Mouse (Mus musculus): ENCODE data around the gene Ncoa4. TPM values are rescaled to one million over a fixed set of nuclear protein-coding genes. Genes with fewer than 3 reads are reported as not detected.

Gene Ncoa4
- total RNA-seq, 1 experiment: 89.6 TPM

DNA sequence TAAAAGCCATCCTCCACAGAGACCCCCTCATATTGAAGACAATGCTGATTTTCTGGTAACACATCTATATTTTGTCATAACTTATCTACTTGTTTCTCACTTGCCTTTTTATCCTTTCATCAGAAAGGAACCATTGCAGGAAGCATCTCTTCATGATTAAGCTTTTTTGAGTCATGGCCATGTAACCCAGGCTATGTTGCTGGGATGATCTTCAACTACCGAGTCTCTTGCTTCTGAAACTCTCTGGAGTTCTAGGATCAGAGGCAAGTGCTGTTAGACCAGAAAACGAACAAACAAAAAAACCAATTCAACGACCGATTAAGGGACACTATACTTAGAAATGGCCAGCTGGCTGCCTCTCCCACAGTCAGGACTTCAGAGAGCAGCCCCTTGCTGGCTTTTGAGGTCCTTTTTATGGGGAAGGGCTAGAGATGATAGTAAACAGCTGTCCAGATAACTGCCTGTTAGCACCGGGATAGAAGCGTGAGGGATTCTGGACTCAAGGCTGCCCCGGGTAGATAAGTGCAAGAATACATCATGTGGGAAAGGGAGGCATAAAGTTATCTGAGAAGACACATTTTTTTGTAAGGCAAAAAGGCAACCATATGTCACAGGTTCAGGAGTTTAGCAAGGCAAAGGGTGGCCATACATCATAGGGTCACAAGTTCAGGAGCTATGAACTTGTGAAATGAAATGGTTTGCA is 13.7 kb upstream of the Ncoa4 start:
- Histone ChIP-seq H3K4me1 (ENCODE audit: control insufficient read depth in 2 of 2, insufficient read depth in 2 of 2, low read length in 2 of 2, poor library complexity in 1 of 2) (no peaks in the 10 kb centered on the region), H3K4me3 (ENCODE audit: insufficient read depth in 1 of 2, low read depth in 1 of 2, low read length in 2 of 2, poor library complexity in 1 of 2, severe bottlenecking in 1 of 2) (no peak overlapping the region), H3K9me3 (ENCODE audit: control insufficient read depth, insufficient read depth, low read depth, low read length) (no peaks in the 10 kb centered on the region), H3K27ac (ENCODE audit: insufficient read depth, low read depth, low read length, poor library complexity, severe bottlenecking) (no peak overlapping the region), H3K9ac (ENCODE audit: insufficient read depth, low read depth, low read length, poor library complexity, severe bottlenecking) (no peak overlapping the region), H3K36me3 (ENCODE audit: control insufficient read depth, insufficient read depth, low read length, poor library complexity, severe bottlenecking) (no peaks in the 10 kb centered on the region)
- no peak for DNase-seq (ENCODE audit: low read depth, low spot score)
- TF ChIP-seq HCFC1 (IDR thresholded peaks at IDR 0.05; ENCODE audit: borderline replicate concordance, insufficient read depth, low read length) (no peak), ZC3H11A (IDR thresholded peaks at IDR 0.05; ENCODE audit: borderline replicate concordance, low read depth, low read length) (no peak), MAFK (IDR thresholded peaks at IDR 0.05; ENCODE audit: insufficient read depth, low read depth, low read length) (no peak), CHD2 (IDR thresholded peaks at IDR 0.05; ENCODE audit: low read depth, low read length) (no peak), ZNF384 (IDR thresholded peaks at IDR 0.05; ENCODE audit: low read depth, low read length) (no peak)
- in situ Hi-C loops (cut with MboI; ENCODE audit: low sequenced_read_pairs in 2 of 2, unreplicated experiment in 2 of 2): no loop called here

- Histone ChIP-seq H3K4me3 (ENCODE audit: insufficient read depth in 1 of 2, low read depth in 1 of 2, low read length in 2 of 2, poor library complexity in 1 of 2, severe bottlenecking in 1 of 2) (no peak overlapping the region), H3K4me1 (ENCODE audit: control insufficient read depth in 2 of 2, insufficient read depth in 2 of 2, low read length in 2 of 2, poor library complexity in 1 of 2) (no peaks in the 10 kb centered on the region), H3K9ac (ENCODE audit: insufficient read depth, low read depth, low read length, poor library complexity, severe bottlenecking) (no peak overlapping the region), H3K36me3 (ENCODE audit: control insufficient read depth, insufficient read depth, low read length, poor library complexity, severe bottlenecking) (no peaks in the 10 kb centered on the region), H3K27ac (ENCODE audit: insufficient read depth, low read depth, low read length, poor library complexity, severe bottlenecking) (no peak overlapping the region), H3K9me3 (ENCODE audit: control insufficient read depth, insufficient read depth, low read depth, low read length) (no peaks in the 10 kb centered on the region)
- no peak for DNase-seq (ENCODE audit: low read depth, low spot score)
- TF ChIP-seq MAFK (IDR thresholded peaks at IDR 0.05; ENCODE audit: insufficient read depth, low read depth, low read length) (no peak), HCFC1 (IDR thresholded peaks at IDR 0.05; ENCODE audit: borderline replicate concordance, insufficient read depth, low read length) (no peak), ZC3H11A (IDR thresholded peaks at IDR 0.05; ENCODE audit: borderline replicate concordance, low read depth, low read length) (no peak), CHD2 (IDR thresholded peaks at IDR 0.05; ENCODE audit: low read depth, low read length) (no peak), ZNF384 (IDR thresholded peaks at IDR 0.05; ENCODE audit: low read depth, low read length) (no peak)
- in situ Hi-C loops (cut with MboI; ENCODE audit: low sequenced_read_pairs in 2 of 2, unreplicated experiment in 2 of 2): no loop called here
Observed at GRCm38 (mm10) chr14:32146578-32146977, 13.1 kb upstream of the Ncoa4 start.

GRCm38 (mm10) chr14:32150872-32151271 is 8.8 kb upstream of the Ncoa4 start:
- H3K36me3 ChIP-seq (ENCODE audit: control insufficient read depth, insufficient read depth, low read length, poor library complexity, severe bottlenecking): no peaks in the 10 kb centered on the region
- H3K27ac ChIP-seq (ENCODE audit: insufficient read depth, low read depth, low read length, poor library complexity, severe bottlenecking): no peak overlapping the region
- no peak overlapping the region for H3K4me3 ChIP-seq (ENCODE audit: insufficient read depth in 1 of 2, low read depth in 1 of 2, low read length in 2 of 2, poor library complexity in 1 of 2, severe bottlenecking in 1 of 2)
- no peak overlapping the region for H3K9ac ChIP-seq (ENCODE audit: insufficient read depth, low read depth, low read length, poor library complexity, severe bottlenecking)
- in situ Hi-C loops (cut with MboI; ENCODE audit: low sequenced_read_pairs in 2 of 2, unreplicated experiment in 2 of 2): no loop called here
- no peak for DNase-seq (ENCODE audit: low read depth, low spot score)
- peaks cover 0 to 2% of the 10 kb centered on the region in 2 experiments; a peak in 1 of 4 replicates for H3K4me1 ChIP-seq (ENCODE audit: control insufficient read depth in 2 of 2, insufficient read depth in 2 of 2, low read length in 2 of 2, poor library complexity in 1 of 2)
- no peaks in the 10 kb centered on the region for H3K9me3 ChIP-seq (ENCODE audit: control insufficient read depth, insufficient read depth, low read depth, low read length)
- TF ChIP-seq ZC3H11A (IDR thresholded peaks at IDR 0.05; ENCODE audit: borderline replicate concordance, low read depth, low read length) (no peak), MAFK (IDR thresholded peaks at IDR 0.05; ENCODE audit: insufficient read depth, low read depth, low read length) (no peak), HCFC1 (IDR thresholded peaks at IDR 0.05; ENCODE audit: borderline replicate concordance, insufficient read depth, low read length) (no peak), ZNF384 (IDR thresholded peaks at IDR 0.05; ENCODE audit: low read depth, low read length) (no peak), CHD2 (IDR thresholded peaks at IDR 0.05; ENCODE audit: low read depth, low read length) (no peak)

DNA sequence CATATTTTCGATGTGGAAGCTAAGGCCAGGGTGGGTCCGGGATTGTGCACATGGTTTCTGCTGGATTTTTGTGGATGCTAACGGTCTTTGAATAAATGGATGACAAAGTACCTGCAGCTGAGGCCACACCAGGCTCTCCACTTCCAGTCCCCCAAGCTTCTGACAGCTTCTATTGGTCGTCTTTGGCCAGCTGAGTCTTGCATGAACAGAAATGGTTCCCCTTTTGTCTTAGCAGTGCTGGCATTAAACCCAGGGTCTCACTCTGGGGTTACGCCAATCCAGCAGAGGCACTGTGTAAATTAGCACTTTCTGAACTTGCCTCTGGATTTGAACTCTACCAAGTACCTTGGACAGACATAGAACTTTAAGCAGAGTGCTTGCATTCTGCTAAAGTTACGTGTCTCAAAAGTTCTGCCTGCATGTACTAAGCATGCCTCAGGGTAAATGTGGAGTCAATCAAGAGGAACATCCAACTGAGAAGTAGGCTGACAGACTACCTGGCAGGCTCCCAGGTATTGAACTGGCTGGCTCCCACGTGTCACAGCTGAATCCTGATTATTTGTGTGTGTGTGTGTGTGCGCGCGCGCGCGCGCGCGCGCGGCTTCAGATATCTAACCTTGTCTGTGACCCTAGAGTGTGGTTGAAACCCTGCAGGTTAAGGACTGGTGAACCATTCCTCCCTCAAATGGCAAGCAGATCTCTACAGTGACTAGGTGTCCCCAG is 7.3 kb upstream of the Ncoa4 start:
- Histone ChIP-seq H3K36me3 (ENCODE audit: control insufficient read depth, insufficient read depth, low read length, poor library complexity, severe bottlenecking) (no peaks in the 10 kb centered on the region), H3K9ac (ENCODE audit: insufficient read depth, low read depth, low read length, poor library complexity, severe bottlenecking) (no peak overlapping the region), H3K4me3 (ENCODE audit: insufficient read depth in 1 of 2, low read depth in 1 of 2, low read length in 2 of 2, poor library complexity in 1 of 2, severe bottlenecking in 1 of 2) (no peak overlapping the region), H3K4me1 (ENCODE audit: control insufficient read depth in 2 of 2, insufficient read depth in 2 of 2, low read length in 2 of 2, poor library complexity in 1 of 2) (peaks cover 0 to 2% of the 10 kb centered on the region in 2 experiments; a peak in 1 of 4 replicates), H3K9me3 (ENCODE audit: control insufficient read depth, insufficient read depth, low read depth, low read length) (no peaks in the 10 kb centered on the region), H3K27ac (ENCODE audit: insufficient read depth, low read depth, low read length, poor library complexity, severe bottlenecking) (no peak overlapping the region)
- no peak for DNase-seq (ENCODE audit: low read depth, low spot score)
- in situ Hi-C loops (cut with MboI; ENCODE audit: low sequenced_read_pairs in 2 of 2, unreplicated experiment in 2 of 2): no loop called here
- TF ChIP-seq ZC3H11A (IDR thresholded peaks at IDR 0.05; ENCODE audit: borderline replicate concordance, low read depth, low read length): no peak
- no peak for TF ChIP-seq ZNF384 (IDR thresholded peaks at IDR 0.05; ENCODE audit: low read depth, low read length)
- TF ChIP-seq HCFC1 (IDR thresholded peaks at IDR 0.05; ENCODE audit: borderline replicate concordance, insufficient read depth, low read length): no peak
- no peak for TF ChIP-seq MAFK (IDR thresholded peaks at IDR 0.05; ENCODE audit: insufficient read depth, low read depth, low read length)
- no peak for TF ChIP-seq CHD2 (IDR thresholded peaks at IDR 0.05; ENCODE audit: low read depth, low read length)
